Mouse (Mus musculus): ENCODE results near the gene Arid1b.

The Arid1b gene

DNA sequence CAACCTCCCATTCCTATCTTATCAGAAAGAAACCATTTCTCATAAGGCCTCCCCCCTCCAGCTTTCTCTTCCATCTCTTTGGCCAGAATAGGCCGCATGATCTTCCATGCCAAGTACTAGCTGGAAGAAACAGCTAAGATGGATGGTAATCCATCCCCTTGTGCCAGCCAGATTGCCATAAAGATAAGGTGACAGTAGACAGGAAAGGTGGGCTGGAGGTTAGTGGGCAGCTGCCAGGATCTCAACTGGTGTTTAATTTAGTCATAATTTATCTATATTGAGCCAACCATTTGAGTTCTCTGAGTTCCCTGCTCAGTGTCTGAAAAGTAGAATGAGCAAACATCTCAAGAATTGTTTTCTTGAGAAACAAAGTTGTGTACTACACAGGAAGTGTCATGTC lies 391.6 kb downstream of the Arid1b start:
- no peak for DNase-seq (ENCODE audit: low read depth)

- no peak for DNase-seq (ENCODE audit: low read depth)
Measured at GRCm38 (mm10) chr17:5386885-5387545, 392.9 kb downstream of the Arid1b start.

- no peak for DNase-seq (ENCODE audit: low read depth)
Measured at GRCm38 (mm10) chr17:5388351-5388750, 394.2 kb downstream of the Arid1b start.

DNA sequence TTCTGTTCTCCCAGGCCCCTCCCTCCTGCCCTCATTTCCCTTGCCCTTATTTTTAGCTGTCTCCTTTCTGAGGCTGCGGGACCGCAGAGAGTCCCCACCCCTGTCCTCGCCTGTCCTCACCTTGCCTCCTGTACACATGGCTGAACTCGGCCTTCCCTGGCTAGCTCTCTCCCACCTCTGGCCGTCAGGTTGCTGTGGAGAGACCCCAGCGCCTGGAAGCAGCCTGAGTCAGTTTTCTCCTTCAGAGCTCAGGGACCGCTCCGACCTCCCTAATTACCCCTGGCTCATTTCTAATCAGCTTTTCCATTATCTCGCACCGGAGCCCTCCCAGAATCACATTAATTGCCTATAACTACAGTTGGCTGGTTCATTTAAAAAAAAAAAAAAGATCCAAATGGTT lies 396.6 kb downstream of the Arid1b start:
- DNase-seq (ENCODE audit: low read depth): no peak

GRCm38 (mm10) chr17:5395454-5396205 lies 401.5 kb downstream of the Arid1b start:
- no peak for DNase-seq (ENCODE audit: low read depth)

GRCm38 (mm10) chr17:5396213-5396612 lies 402.1 kb downstream of the Arid1b start:
- DNase-seq (ENCODE audit: low read depth): no peak
